Mouse (Mus musculus): ENCODE measurements around the gene Jmjd6.
A peak's percentile ranks its signal among the peaks of the same experiment; 100 is the strongest.

Gene Jmjd6

GRCm38 (mm10) chr11:116806136-116807071 lies 36.8 kb downstream of the Jmjd6 start:
- no peak for DNase-seq (ENCODE audit: low spot score)

- DNase-seq (ENCODE audit: low spot score) = no peak
Measured at GRCm38 (mm10) chr11:116802709-116803108, 40.5 kb downstream of the Jmjd6 start.

- DNase-seq (ENCODE audit: low spot score) = no peak
Measured at GRCm38 (mm10) chr11:116801106-116801505, 42.1 kb downstream of the Jmjd6 start.

GRCm38 (mm10) chr11:116799364-116799763 lies 43.9 kb downstream of the Jmjd6 start:
- peak; percentile 55 for DNase-seq (ENCODE audit: low spot score)

Data from layer of hippocampus, adult 11-12 months (tissue).